Mouse (Mus musculus): ENCODE data around the gene Romo1.

DNA sequence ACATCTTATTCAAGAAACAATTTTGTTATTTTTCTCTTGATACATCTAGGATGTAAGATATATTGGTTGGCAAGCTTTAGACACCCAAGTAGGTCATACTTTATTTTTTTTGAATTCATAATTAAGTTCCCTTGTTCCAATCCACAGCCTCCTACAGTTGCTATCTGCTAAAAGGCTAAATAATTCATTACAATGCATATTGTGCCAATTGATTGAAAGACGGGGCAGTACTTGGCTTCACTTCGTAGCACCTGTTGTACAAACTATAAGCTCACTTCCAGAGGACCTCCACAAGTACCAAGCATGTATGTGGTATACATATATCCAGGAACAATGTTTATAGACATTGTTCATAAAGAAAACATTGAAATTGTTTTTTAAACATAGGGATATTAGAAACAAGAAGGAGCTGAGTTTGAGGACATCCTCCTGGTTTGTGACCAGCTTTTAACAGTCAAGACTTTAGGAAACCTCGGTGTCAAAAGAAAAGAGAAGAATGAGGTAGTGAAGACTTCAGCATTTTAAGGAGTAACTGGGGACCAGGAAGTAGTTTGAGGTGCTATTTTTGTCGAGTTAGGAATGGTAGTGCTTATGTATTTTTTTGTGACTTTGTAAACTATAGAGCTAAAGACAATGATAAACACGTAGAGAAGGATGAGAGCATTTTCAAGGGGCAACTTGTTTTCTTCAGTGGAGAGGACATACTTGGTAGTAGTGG lies 2.6 kb downstream of the Romo1 start:
- no peak for TF ChIP-seq CTCF (conservative IDR thresholded peaks at IDR 0.05; ENCODE audit: low read length)
- no peak for TF ChIP-seq NANOG (IDR thresholded peaks at IDR 0.05; ENCODE audit: borderline replicate concordance, low read length)
- no peak for TF ChIP-seq POU5F1 (IDR thresholded peaks at IDR 0.05; ENCODE audit: borderline replicate concordance, low read length)

All from E14TG2a.4 (cell line).